Mouse (Mus musculus): ENCODE data around the gene Shld2.

The Shld2 gene

DNA sequence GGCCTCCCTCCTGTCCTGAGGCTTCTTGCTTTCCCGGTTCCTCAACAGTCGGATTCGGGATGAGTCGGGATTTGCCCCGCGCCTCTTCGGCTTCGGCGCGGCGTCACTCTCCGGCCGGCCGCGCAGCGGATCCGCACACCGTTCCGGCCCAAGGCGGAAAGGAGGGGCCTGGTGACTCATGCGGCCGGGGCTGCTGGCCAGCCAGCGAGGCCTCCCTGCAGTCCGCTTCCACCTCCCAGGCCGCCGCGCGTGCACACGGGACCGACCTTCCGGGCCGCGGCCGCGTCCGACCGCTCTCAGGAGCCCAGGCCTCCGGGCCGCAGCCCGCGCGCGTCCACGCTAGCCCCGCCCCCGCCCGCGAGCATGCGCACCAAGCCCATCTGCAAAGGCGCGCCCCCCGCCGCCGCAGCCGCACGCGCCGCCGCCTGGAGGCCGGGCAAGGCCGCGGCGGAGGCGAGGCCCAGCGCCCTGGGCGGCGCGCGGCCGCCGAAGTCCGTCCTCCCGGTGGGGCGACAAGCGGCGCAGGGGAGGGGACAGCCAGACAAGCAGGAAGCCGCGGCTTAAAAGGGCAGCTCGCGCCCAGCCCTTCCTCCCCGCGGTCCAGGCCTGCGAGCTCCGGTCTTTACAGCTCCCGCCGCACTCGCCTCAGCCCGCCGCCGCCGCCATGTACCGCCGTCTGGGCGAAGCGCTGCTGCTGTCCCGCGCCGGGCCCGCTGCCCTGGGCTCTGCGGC, at the start of gene Shld2, which contains the start of gene Glud1:
TSS of gene Shld2 (minus strand) at position 260 of the 732 bp plus-strand sequence.
TSS of gene Glud1 (plus strand) at position 494 of the 732 bp plus-strand sequence.
- DNase-seq (ENCODE audit: low read depth): peak; percentile 94

DNA sequence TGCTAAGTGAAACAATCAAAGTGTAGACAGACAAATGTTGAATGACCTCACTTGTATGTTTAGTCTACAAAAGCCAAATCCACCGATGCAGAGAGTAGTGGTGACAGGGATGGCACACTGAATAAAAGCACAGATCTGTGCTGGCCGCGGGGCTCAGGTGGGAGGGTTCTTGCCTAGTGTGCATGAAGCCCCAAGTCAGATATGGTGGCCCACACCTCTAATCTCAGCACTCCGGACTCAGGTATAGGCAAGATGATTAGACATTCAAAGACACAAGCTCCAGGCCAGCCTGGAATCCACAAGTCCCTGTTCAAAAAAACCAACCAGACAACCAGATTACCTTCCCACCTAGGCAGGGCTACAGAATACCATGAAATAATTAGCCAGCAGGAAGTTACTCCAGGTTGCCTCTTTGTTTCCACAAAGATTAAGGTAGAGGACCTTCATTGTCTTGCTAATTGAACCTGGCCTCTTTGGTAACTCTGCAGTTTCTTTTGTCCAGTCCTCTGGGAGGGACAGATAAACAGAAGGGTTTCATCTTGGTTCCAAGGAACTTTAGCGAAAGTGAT, 49.5 kb upstream of the Shld2 start:
- DNase-seq (ENCODE audit: low read depth): no peak

DNA sequence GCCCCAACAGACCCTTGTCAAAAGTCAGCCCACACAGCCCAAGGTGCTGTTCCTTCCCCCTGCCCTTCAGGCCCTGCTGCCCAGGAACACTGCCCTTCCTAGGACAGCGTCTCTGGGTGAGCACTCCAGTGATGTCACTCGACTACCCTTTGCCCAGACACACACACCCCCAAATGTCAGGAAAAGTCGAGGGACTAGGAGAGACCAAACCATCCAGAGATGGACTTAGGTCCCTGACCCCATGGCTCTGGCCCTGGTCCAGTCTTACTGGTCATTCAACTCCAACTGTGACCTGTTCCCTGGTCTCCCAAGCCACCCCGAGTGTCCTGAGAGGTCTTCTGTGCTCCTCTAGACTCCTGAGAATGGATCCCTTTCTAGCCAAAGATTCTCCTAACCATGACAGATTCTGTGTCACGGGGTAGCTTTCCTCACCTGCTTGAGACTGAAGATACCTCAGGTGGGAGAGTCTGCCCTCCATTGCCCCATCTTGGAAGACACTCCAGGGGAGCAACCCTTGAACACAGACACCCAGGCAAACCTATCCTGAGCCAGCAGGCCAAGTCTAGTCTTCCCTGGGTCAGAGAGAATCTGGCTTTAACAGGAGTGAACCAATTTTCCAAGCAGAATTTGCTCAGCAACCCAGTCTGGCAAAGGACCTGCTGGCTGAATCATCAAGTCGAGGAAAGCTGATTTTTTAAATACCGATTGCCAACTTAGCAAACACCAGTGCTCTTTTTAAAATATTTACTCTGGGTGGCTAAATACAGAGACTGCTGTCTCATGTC, 47.6 kb upstream of the Shld2 start:
- peak; percentile 86 for DNase-seq (ENCODE audit: low read depth)

DNA sequence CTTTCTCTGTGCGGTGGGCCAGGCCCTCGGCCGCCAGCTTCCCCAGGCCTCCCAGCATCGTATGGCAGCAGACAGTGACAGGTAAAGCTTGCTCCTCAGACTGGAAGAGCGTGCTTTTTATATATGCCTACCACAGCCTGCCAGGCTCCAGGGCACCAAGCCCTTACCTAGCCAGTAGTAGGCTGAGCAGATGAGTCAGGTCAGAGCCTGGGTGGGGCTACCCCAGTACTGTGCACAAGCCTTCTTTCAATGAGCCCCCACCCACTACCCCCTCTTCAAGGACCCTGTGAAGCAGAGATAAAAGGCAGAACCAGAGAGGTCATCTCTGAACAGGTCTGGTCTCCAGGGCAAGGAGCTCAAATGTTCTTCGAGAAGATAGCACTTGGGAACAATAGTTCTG, 45.0 kb upstream of the Shld2 start, which contains the start of gene Fam25c:
TSS of gene Fam25c (minus strand) at position 133 of the 400 bp plus-strand sequence.
- DNase-seq (ENCODE audit: low read depth): no peak

DNA sequence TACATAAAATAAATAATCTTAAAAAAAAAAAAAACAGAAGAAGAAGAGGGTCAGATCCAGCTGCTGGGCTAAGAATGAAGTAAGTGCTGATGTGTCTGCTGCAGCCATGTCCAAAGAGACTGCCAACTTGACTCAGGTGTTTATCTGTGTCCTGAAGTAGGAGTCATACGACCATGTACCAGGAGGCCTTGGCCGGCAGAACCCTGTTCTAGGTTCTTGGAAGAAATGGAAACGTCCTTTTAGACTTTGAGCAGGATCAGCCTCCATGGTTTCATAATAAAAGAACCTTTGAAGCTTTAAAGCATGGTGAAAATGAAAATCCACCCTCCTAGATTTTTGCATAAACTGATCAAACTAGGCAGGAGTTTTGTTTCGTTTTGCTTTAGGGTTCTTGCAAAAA, 44.2 kb upstream of the Shld2 start:
- no peak for DNase-seq (ENCODE audit: low read depth)

DNA sequence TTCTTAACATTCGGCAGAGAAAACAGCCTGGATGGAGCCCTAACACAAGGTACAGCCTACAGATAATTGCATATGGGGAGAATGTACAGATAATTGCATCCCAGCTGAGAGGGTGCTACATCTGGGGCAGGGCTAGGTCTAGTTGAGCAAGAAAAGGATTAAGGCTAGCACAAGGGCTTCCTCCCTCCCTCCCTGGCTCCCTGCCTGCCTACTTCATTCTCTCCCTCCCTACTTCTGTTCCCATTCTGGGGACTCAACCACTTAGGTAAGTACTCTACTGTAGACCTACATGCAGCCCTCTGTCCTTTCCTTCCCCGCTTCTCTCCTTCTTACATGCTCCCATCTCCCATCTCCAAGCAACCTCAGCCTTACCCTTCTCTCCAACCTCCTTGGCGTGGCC, 43.0 kb upstream of the Shld2 start:
- DNase-seq (ENCODE audit: low read depth): no peak

DNA sequence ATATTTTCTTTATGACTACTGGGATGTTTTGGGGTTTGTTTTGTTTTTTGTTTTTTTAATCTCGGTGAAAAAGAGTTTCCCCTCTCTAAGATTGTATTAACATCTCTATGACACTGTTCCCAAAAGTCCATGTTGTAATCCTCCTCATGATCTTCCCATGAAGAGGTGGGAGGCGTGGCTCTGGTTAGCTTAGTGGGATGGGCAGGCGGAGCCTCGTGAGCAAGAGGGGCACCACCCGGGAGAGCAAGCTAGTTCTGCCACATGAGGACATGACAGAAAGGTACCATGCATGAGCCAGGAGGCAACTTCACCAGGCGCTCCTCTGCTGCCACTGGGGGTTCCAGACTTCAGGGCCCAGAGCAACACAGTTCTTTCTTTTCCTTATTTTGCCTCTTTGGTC, 42.2 kb upstream of the Shld2 start:
- DNase-seq (ENCODE audit: low read depth): no peak

DNA sequence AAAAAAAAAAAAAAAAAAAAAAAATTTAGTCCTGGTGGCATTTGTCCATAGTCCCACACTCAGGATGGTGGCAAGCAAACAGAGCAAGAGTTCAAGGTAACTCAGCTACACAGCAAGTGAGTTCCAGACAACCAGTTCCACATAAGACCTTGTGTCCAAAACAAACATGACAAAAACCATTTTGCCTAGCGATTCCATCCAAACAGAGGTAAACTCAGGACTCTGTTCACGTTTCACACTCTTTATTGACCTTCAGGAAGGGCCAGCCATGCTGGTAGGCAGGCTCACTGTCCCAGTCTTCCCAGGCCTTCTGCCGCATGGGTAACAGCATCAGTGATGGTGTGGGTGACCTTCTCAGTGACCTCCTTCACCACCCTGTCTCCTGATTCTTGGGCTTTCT, 41.4 kb upstream of the Shld2 start:
- no peak for DNase-seq (ENCODE audit: low read depth)

DNA sequence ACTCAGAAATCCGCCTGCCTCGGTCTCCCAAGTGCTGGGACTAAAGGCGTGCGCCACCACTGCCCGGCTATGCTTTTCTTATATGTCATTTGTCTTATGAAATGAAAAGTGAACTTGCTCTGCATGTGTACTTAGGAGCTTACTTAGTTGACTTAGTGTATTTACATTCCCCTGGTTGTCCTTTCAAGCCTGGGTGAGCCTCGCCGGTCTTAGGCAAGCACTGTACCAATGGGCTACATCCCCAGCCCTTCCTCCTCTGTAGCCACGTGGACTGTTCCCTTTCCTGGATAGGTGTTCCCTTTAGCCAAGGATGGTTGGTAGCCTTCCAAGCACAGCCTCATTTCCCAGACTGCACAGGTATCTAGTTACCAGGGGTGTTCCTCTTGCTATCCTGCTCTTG, 38.7 kb upstream of the Shld2 start:
- DNase-seq (ENCODE audit: low read depth): no peak

DNA sequence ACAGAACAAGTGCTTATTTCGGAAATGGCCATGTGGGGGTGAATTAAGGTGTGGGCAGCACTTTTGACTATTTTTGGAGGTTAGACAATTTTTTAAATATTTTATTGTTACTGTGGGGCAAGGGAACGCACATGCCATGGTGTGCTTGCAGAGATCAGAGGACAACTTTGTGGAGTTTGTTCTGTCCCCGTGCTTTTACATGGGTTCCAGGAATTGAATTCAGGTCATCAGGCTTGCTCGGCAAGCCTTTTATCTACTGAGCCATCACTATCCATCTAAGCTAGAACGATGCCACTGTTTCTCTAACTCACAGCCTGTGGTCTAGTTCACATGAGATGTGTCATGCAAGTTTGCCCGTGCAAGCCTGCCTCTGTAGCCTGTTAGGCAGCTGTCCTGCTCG, 38.0 kb upstream of the Shld2 start:
- DNase-seq (ENCODE audit: low read depth): no peak

DNA sequence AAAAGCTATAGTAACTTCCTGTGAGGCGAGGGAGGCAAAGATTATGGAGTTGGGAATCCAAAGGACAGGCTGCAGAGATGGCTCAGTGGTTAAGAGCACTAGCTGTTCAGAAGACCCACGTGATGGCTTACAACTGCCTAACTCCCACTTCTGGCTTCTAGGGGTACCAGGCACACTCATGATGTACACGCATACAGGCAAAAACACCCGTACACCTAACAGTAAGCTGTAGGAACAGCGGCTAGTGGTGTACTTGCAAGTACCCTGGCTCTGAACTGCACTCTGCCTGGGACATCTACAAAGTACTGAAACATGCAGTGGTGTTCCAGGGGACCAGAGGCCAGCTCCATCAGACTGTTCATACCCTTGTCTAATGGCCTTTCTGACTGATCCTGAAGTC, 36.8 kb upstream of the Shld2 start:
- no peak for DNase-seq (ENCODE audit: low read depth)

DNA sequence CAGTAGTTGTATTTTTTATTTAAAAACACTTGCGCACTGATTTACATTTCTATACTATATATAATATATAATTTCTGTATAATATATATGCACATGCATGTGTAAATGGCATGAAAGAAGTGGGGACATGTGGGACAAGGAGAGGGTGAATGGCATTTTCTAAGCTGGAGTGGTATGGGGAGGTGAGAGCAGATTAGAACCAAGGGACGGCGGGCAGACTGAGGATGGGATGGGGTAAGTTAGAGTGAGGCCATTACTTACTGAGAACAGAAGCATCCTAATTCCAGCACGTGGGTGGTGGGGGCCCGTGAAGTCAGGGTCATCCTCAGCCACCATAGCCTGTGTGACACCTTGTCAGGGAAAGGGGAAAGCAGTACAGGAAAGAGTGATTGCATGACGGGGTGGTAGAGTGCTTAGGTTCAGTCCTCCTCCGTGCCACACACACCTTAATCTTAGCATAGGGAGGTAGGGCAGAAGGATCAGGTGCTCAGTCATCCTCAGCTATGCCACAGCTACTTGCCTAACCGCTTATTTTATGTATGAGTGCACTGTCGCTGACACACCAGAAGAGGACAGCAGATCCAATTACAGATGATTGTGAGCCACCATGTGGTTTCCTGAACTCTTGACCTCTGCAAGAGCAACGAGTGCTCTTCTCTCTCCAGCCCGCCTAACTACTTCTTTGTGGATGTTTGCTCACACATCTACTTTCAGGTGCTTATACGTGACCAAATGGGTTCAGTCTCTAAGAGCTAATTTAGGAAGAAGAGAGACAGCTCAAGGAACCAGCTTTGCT, 35.7 kb upstream of the Shld2 start:
- no peak for DNase-seq (ENCODE audit: low read depth)

DNA sequence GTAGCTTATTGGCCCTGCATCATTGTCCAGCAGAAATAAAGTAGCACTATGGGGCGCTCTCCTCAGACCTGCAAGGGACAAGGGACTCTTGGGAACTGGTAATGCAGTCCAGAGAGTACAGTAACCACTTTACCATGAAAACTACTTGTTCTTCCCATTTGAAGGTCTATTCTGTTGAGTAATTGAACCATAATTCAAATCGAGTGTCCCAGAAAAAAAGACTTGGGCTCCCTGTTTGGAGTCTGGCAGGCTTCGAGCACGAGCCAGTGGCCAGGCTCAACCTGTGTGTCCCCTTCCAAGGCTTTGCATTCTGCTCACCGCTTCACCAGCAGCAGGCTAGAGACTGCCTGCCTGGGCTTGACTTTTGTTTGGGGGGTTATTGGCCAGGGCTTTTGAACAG, 34.1 kb upstream of the Shld2 start:
- DNase-seq (ENCODE audit: low read depth): no peak

DNA sequence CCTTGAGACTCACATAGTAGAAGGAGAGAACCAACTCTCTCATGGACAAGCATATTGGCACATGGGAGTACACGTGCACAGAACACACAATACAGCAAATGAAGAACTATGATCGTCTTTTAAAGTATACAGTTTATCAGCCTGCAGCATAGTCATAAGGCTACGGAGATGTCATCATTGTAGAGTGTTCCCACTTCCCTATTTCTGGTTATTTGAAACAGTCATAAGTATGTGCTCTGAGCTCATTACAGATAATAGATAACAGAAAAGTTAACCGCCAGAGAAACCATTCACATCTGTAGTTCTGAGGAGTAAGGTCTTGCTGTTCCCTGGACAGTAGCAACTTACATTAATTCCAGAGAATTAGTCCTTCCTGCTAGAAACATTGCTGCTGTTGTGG, 32.8 kb upstream of the Shld2 start:
- no peak for DNase-seq (ENCODE audit: low read depth)

DNA sequence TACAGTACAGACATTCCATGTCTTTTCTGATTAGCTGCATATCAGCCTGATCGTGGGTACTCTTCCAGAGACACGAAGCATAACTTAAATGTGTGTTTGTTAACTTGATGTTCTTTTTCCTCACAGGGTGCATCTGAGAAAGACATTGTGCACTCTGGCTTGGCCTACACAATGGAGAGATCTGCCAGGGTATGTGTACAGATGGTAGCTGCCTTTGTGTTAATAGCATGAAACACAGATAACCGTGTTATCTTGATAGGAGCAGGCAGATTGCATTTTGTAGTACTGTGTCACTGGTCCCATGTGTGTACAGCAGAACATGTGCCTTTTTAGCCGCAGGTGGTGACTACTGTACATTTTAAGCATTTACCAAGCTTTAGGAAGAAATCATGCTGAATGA, 31.7 kb upstream of the Shld2 start:
- DNase-seq (ENCODE audit: low read depth): no peak

DNA sequence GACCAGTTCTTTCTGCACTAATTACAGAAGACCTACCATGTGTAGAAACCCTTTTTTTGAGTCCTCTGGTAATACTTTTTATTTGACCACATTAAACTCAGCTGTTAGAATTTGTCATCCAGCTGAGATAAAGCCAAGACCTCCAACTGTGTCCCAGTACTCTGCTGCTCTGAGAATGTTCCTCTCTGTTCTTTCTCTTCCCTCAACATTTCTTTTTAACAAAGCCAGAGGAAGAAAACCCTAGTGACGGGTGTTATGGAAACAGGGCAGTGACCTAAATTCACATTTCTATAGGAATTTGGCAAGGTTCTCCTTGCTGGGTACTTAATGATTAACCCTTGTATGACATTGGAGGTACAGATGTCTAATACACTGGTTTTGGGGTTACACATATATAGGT, 29.2 kb upstream of the Shld2 start:
- DNase-seq (ENCODE audit: low read depth): no peak

DNA sequence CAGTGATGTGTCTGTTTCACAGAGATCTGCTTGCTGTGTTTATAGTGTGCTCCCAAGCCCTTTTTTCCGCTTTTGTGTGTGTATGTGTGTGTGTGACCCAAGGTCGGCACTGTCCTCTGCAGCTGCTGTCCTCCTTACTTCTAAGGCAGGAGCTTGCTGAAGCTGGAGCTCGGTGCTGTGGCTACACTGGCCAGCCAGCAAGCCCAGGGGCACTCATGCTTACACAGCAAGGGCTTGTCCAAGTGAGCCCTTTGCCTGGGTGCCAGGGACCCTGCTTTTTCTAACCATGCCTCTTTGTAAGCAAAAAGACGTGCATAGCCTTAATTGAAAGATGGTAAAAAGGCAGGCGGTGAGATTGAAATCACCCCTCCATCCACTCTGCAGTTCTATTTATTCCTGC, 22.2 kb upstream of the Shld2 start:
- DNase-seq (ENCODE audit: low read depth): no peak

DNA sequence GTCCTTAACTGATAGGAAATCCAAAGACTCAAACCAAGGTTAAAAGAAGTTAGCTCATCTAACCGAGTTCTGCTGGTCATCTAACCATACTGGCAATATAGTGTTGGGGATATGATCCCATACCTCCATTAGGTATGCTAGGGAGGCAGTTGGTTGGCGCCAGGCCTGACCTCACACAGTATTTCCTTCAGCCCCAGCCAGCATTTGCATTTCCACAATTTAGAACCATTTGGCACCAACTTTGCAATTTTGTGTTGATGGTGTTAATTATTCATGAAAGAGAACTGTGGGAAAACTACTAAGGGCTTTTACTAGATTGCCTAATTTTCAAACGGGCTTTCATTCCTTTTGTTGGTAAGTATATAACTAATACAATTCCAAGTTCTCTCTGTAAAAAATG, 21.6 kb upstream of the Shld2 start:
- DNase-seq (ENCODE audit: low read depth): no peak

DNA sequence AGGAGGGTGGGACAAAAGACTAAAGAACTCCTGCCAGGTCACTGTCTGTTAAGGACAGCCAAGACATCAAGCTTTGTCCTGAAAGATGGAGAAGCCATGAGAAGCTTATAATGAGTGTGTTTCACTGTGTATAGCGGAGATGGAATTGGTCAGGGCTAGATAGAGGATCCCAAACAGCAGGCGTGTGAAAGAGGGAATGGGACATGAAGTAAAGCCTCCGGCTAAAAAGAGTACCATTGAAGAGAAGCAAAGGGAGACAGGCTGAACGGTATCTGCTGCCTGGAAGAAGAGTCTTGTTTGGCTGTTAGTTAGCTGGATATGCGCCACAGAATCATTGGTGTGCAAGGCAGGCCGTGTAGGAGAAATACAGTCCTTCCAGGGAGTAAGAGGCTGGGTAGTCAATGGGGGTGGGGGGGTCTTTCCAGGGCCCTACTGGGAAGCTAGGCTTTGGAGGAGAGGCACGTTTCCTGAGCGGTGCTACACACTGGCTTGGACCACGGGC, 20.4 kb upstream of the Shld2 start:
- DNase-seq (ENCODE audit: low read depth): no peak

DNA sequence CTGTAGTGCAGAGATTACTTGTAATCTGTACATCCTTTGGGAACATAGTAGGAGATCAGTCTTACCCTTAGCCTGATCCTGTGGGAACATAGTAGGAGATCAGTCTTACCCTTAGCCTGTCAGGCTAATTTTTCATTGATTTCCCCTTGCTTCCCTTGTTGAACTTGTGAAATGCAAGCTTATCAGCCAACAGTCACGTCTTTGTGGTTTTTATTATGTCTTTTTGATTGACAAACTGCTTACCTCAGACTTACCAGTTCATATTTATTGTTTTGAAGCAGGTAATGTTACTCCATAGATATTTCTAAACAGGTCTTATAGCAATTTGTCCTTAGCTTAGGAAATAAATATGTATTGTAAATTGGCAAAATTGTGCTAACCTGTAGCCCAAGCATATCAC, 17.3 kb upstream of the Shld2 start:
- DNase-seq (ENCODE audit: low read depth): no peak

DNA sequence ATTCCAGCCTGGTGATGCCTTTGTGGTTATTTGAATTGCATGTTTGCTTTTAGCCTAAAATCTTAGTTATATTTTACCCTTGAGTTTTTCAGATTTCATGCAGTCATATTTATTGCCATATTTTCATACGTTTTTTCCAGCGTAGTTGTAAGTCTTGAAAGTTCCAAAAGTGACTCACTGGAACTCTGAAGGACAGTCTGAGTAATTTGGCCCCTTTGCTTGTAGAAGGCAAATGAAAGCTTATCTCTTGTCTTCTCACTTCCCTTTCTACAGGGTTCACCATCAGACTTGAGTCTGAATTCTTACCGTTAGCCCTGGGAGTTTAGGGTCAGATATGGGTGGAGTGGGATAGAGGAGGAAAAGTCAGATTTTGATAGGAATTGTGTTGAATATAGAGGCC, 16.3 kb upstream of the Shld2 start:
- DNase-seq (ENCODE audit: low read depth): no peak

DNA sequence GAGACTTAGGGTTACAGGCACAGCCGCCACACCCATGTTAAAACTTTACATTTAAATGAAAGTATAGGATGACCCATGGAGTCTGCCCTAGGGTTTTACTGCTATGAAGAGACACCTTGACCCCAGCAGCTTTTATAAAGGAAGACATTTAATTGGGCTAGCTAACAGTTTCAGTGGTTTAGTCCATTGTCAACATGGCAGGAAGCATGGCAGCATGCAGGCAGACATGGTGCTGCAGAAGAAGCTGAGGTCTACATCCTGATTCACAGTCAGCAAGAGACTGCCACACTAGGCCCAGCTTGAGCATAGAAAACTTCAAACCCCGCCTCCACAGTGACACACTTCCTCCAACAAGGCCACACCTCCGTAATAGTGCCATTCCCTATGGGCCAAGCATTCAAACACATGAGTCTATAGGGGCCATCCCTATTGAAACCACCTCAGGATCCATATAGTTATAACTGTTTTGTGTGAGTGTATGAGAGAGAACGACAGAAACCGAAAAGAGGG, 13.3 kb upstream of the Shld2 start:
- no peak for DNase-seq (ENCODE audit: low read depth)

Data from fibroblast of lung, adult 2 months (primary cell).